ENCODE assay signal across 21 mouse cellular contexts in genomic region chr7:116234287-116234806, GRCm38 (mm10).
A peak's percentile ranks its signal among the peaks of the same experiment; 100 is the strongest.
DNase-seq lines count a peak whose midpoint lies in the region; ATAC-seq lines count a peak whose summit lies in the region.
"Had no signal": no experiment of that assay in that cellular context is flagged by ENCODE, and none has a peak within 500 bp of the region (broad histone marks: within the 10 kb centered on the region; RNA-seq: fewer than 3 reads in every experiment).

No protein-coding gene starts in this region.

- peak overlapping the region; percentile 82 for H3K4me3 ChIP-seq in heart, embryonic 10.5 days
- H3K4me3 ChIP-seq in heart, embryonic 16.5 days (ENCODE audit: low read length) = no peak overlapping the region
- H3K4me3 ChIP-seq: embryonic facial prominence, embryonic 13.5 days; forebrain, embryonic 13.5 days; hindbrain, embryonic 10.5 days; limb, embryonic 15.5 days; midbrain, embryonic 13.5 days had no signal

- H3K4me2 ChIP-seq in heart, embryonic 16.5 days (ENCODE audit: low read depth, low read length) = peak overlapping the region; percentile 64
- H3K4me2 ChIP-seq: embryonic facial prominence, embryonic 13.5 days; forebrain, embryonic 13.5 days; limb, embryonic 15.5 days; lung, embryonic 14.5 days; midbrain, embryonic 13.5 days had no signal

- no peak for DNase-seq in heart, embryonic 10.5 days (ENCODE audit: low spot score)
- DNase-seq in heart, adult 9 months (ENCODE audit: low spot score in 2 of 2) = no peak
- no peak for DNase-seq in heart, postnatal 14 days
- DNase-seq in urinary bladder, postnatal 14 days (ENCODE audit: low spot score) = peak; percentile 38
- DNase-seq in urinary bladder, postnatal 10 days (ENCODE audit: low spot score) = no peak
- no peak for DNase-seq in layer of hippocampus, postnatal 25 days (ENCODE audit: extremely low spot score in 1 of 2, low spot score in 1 of 2)
- DNase-seq: adrenal gland, postnatal 10 days; cerebellum, adult 9-11 months; gastrocnemius, postnatal 10 days; kidney, postnatal 36 days; lung, embryonic 14.5 days; thymus, postnatal 25 days had no signal

- H3K9me3 ChIP-seq in heart, embryonic 10.5 days = no peaks in the 10 kb centered on the region
- no peaks in the 10 kb centered on the region for H3K9me3 ChIP-seq in heart, embryonic 16.5 days (replicated peaks; ENCODE audit: control insufficient read depth, low read length)
- H3K9me3 ChIP-seq: embryonic facial prominence, embryonic 13.5 days; forebrain, embryonic 13.5 days; hindbrain, embryonic 10.5 days; limb, embryonic 15.5 days; midbrain, embryonic 13.5 days had no signal

- peak overlapping the region; percentile 93 for H3K27ac ChIP-seq in heart, embryonic 10.5 days
- no peak overlapping the region for H3K27ac ChIP-seq in heart, embryonic 16.5 days (ENCODE audit: low read length)
- H3K27ac ChIP-seq: embryonic facial prominence, embryonic 13.5 days; forebrain, embryonic 13.5 days; hindbrain, embryonic 10.5 days; limb, embryonic 15.5 days; liver, embryonic 14.5 days; midbrain, embryonic 13.5 days had no signal

- WGBS in heart, embryonic 10.5 days = 63% methylated on average over 7 of the region's 7 CpGs
- WGBS in heart, embryonic 16.5 days = 42% methylated on average over 7 of the region's 7 CpGs

- no peaks in the 10 kb centered on the region for H3K36me3 ChIP-seq in heart, embryonic 10.5 days
- H3K36me3 ChIP-seq in heart, embryonic 16.5 days (ENCODE audit: control insufficient read depth, insufficient read depth) = no peaks in the 10 kb centered on the region
- H3K36me3 ChIP-seq: embryonic facial prominence, embryonic 13.5 days; hindbrain, embryonic 10.5 days; limb, embryonic 15.5 days; midbrain, embryonic 13.5 days had no signal

- peaks cover 85% of the 10 kb centered on the region for H3K4me1 ChIP-seq in heart, embryonic 10.5 days
- H3K4me1 ChIP-seq in heart, embryonic 16.5 days (ENCODE audit: control insufficient read depth, insufficient read depth, low read length) = peaks cover 55% of the 10 kb centered on the region

- no peak for ATAC-seq in heart, embryonic 16.5 days (replicated peaks; ENCODE audit: extremely low read depth, insufficient read depth, low FRiP score)
- ATAC-seq: activated CD4-positive, CD25-positive, alpha-beta regulatory T cell, adult 4 months; forebrain, embryonic 13.5 days; intestine, postnatal 0 days; midbrain, embryonic 13.5 days had no signal

- peak overlapping the region; percentile 26; the same call in 1 of the 2 replicates for H3K9ac ChIP-seq in heart, embryonic 16.5 days (ENCODE audit: low read length)
- H3K9ac ChIP-seq: embryonic facial prominence, embryonic 13.5 days; forebrain, embryonic 13.5 days; limb, embryonic 15.5 days; liver, embryonic 14.5 days; lung, embryonic 14.5 days; midbrain, embryonic 13.5 days had no signal

- H3K27me3 ChIP-seq in heart, embryonic 10.5 days (ENCODE audit: insufficient read depth, poor library complexity, severe bottlenecking) = peaks cover 35% of the 10 kb centered on the region
- H3K27me3 ChIP-seq in heart, embryonic 16.5 days (ENCODE audit: control insufficient read depth, insufficient read depth, low read length) = no peaks in the 10 kb centered on the region; the same call in 1 of the 2 replicates

- intact Hi-C loops in heart, postnatal 14 days (cut with DNase I) = no loop called here
